Mouse (Mus musculus): ENCODE data around the gene Ddx41. TPM values are rescaled to one million over a fixed set of nuclear protein-coding genes. Genes with fewer than 3 reads are reported as not detected.
"Not testable (repeated sequence)": the region's sequence is repeated elsewhere in the genome, so short reads cannot be mapped to it uniquely, and the experiment has no call there.

Ddx41 gene
- polyA plus RNA-seq (2012; rRNA removed), result 45.1 and 51.6 TPM in 2 replicates

GRCm38 (mm10) chr13:55536194-55537175 lies at the start of gene Ddx41:
Ddx41 (minus strand) TSS chr13:55536658.
- DNase-seq (ENCODE audit: low spot score), result peak; percentile 99

GRCm38 (mm10) chr13:55578086-55578485 lies 41.6 kb upstream of the Ddx41 start:
- no peak for DNase-seq (ENCODE audit: low spot score)

- DNase-seq (ENCODE audit: low spot score), result not testable (repeated sequence)
These were observed 40.4 kb upstream of the Ddx41 start for GRCm38 (mm10) chr13:55576872-55577271.

- DNase-seq (ENCODE audit: low spot score), result no peak
These were observed 39.5 kb upstream of the Ddx41 start for GRCm38 (mm10) chr13:55575932-55576331.

- DNase-seq (ENCODE audit: low spot score), result no peak
These were observed 37.9 kb upstream of the Ddx41 start for GRCm38 (mm10) chr13:55574321-55574720.

- no peak for DNase-seq (ENCODE audit: low spot score)
These were observed 37.0 kb upstream of the Ddx41 start, which contains the start of gene Tmed9 for GRCm38 (mm10) chr13:55573432-55573831. Tmed9 (plus strand) TSS chr13:55573732.

DNA sequence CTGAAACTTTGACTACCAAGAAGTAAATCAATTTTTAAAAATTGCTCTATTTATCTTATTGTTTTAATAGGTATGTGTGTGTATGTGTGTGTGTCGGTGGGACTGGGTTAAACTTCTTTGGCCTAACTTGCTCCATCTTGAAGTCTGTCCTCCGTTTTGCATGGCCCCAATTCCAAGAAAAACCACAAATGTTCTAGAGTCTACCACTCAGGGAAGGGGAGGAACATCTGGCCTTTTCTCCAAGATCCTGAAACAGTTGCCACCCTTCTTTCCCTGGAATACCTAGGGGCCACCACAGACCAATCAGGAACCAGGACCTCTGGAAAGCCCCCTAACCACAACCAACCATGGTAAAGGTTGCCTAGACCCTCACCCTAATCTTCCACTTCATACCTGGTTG lies 35.5 kb upstream of the Ddx41 start:
- no peak for DNase-seq (ENCODE audit: low spot score)

- DNase-seq (ENCODE audit: low spot score), result peak; percentile 92
These were observed 34.7 kb upstream of the Ddx41 start, which contains the start of gene Fam193b for GRCm38 (mm10) chr13:55571027-55571751. Fam193b (minus strand) TSS chr13:55571120.

DNA sequence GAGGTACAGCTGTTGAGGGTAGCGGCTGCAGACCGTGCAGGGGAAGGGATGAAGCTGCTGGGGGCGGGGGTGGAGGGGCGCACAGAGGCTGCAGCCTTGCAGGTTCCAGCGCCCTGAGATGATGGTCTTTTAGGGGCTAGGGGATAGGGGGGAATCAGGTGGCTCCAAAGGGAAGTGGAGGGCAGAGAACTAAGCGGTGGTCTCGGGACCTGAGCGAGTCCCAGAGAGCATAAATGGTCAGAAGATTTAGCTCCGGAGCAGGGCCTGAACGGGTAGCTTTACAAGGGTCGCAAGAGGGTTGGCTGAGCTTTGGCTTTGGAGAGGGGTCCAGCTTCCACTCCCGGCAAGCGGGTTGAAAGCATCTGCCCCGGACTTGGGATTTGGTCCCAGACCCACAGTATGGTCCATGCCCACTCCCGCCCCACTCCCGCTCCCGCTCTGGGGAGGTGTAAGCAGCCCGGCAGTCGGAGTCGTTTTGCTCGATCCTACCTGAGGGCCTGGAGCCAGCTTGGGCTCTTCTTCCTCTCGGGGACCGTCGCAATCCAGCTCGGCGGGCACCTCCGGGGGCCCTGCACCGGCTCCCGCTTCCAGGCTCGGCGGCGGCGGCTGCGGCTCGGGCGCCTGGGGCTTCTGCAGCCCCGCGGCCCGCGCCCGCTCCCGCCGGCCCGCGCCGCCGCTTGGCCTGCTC lies 34.0 kb upstream of the Ddx41 start:
- DNase-seq (ENCODE audit: low spot score), result no peak

- DNase-seq (ENCODE audit: low spot score), result no peak
These were observed 33.3 kb upstream of the Ddx41 start for GRCm38 (mm10) chr13:55569726-55570285.

GRCm38 (mm10) chr13:55568524-55568923 lies 32.1 kb upstream of the Ddx41 start:
- not testable (repeated sequence) for DNase-seq (ENCODE audit: low spot score)

- no peak for DNase-seq (ENCODE audit: low spot score)
These were observed 31.5 kb upstream of the Ddx41 start for GRCm38 (mm10) chr13:55567949-55568348.

DNA sequence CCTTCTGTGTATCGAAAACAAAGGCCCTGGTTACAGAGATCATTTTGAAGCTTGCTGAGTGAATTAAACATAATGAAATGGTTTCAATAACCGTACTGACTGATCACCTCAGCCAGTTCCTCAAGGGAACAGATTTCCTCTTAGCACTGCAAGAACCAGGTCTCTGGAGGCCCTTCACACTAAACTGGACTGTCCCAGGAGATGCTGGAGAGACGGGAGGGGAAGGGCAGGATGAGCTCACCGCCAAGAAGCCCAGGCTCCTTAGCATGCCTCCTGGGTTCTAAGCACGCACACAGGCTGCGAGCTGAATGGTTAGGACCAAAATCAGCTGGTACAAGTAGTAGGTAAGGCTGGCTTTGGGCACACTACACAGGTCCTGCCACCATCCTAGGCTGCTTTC lies 30.5 kb upstream of the Ddx41 start:
- no peak for DNase-seq (ENCODE audit: low spot score)

GRCm38 (mm10) chr13:55563266-55563879 lies 26.9 kb upstream of the Ddx41 start:
- no peak for DNase-seq (ENCODE audit: low spot score)

DNA sequence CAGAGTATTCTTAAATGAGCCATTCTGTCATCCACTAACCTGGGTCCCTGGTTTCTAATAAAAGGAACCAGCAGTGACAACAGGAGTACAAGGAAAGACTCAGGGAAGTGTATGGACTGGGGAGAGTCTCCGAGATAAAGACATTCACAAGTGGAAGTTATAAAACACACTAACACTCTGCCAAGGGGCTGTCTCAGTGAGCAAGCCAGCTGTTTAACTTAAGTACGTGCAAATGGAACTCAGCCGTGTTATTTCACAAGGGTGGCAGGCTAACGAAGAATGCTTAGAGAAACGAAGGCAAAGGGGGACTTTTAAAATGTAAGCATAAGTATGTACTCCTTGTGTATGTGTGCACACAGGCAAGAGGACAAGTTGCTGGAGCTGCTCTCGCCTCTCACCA lies 21.0 kb upstream of the Ddx41 start:
- no peak for DNase-seq (ENCODE audit: low spot score)

- no peak for DNase-seq (ENCODE audit: low spot score)
These were observed 19.5 kb upstream of the Ddx41 start for GRCm38 (mm10) chr13:55555921-55556320.

DNA sequence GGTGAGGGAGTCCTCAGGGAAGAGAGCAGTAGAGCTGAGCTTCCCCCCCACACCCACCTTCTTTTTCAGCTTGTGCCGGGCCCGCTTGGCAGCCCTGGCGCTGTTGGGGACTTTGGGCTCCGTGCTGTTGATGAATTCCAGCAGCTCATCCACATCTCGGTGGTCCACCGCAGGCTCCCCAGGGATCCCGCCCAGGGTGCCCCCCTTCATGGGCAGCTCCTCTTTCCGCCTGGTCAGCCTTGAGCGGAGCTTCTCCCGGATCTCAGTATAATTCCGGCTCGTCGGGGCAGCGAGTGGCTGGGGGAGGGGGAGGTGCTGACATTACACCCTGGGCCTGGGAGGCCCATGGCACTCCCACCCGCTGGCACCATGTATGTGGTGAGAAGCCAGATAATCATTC lies 12.6 kb upstream of the Ddx41 start:
- no peak for DNase-seq (ENCODE audit: low spot score)

GRCm38 (mm10) chr13:55548426-55548825 lies 12.0 kb upstream of the Ddx41 start:
- no peak for DNase-seq (ENCODE audit: low spot score)

DNA sequence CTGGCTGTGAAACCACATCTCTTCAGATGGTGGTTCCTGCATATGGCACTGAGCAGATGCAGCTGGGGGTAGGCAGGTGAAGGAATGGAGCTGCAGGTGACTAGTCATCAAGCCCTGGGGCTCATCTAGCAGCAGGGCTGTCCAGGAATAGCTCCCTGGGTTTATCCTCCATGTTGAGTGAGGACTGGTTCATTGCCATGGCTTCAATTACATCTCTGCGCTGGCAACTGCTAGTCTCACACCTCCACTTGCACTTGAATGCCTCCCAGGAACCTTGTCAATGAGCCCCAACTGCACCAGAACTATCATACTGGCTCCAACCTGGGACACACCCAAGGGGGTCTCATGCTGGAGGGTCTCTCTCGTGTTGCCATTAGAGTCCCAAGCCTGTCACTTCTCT lies 11.5 kb upstream of the Ddx41 start:
- DNase-seq (ENCODE audit: low spot score), result no peak

- no peak for DNase-seq (ENCODE audit: low spot score)
These were observed 8.3 kb upstream of the Ddx41 start for GRCm38 (mm10) chr13:55544792-55545191.

- DNase-seq (ENCODE audit: low spot score), result no peak
These were observed 7.0 kb upstream of the Ddx41 start for GRCm38 (mm10) chr13:55543447-55543846.
